In the genomic region with DNA sequence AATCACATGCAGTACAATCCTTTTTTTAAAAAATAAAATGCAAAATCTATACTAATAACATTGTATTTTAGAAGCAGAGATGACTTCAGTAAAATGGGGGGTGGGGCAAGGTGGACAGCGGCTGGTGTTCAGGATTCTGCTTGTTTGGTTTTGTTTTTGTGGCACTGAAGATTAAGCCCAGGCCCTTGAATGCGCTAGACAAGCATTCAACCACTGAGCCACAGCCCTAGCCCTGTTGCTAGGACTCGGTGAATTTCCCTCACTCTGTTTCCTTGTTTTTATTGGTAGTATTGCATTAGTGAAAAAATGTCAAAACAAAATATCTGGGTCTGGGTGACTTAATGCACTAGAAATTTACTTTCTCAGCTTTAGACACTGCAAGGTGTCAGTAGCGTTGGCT, we compare ENCODE assay signal across 10 mouse cellular contexts.
DNase-seq lines count a peak whose midpoint lies in the region; ATAC-seq lines count a peak whose summit lies in the region.
"Had no signal": no experiment of that assay in that cellular context is flagged by ENCODE, and none has a peak within 500 bp of the region (broad histone marks: within the 10 kb centered on the region; RNA-seq: fewer than 3 reads in every experiment).

No protein-coding gene starts in this region.

- no peak for DNase-seq in heart, postnatal 14 days
- no peak for DNase-seq in lung, postnatal 4 days
- DNase-seq in hindbrain, embryonic 11.5 days (ENCODE audit: low spot score): no peak
- no peak for DNase-seq in urinary bladder, postnatal 25 days (ENCODE audit: low spot score)
- DNase-seq in embryo, embryonic 10.5 days (ENCODE audit: low spot score): no peak
- DNase-seq: spleen, adult 18-20 months had no signal

- no peaks in the 10 kb centered on the region for H3K9me3 ChIP-seq in heart, embryonic 11.5 days (replicated peaks; ENCODE audit: control insufficient read depth, low read length)
- H3K9me3 ChIP-seq in lung, embryonic 16.5 days (ENCODE audit: control insufficient read depth, low read length): no peaks in the 10 kb centered on the region
- H3K9me3 ChIP-seq in hindbrain, embryonic 11.5 days (ENCODE audit: control insufficient read depth, low read length): no peaks in the 10 kb centered on the region
- H3K9me3 ChIP-seq in neural tube, embryonic 13.5 days: no peaks in the 10 kb centered on the region
- H3K9me3 ChIP-seq: embryonic facial prominence, embryonic 13.5 days had no signal

- peak overlapping the region; percentile 2; the same call in 1 of the 2 replicates for H3K4me2 ChIP-seq in heart, embryonic 11.5 days
- H3K4me2 ChIP-seq in lung, embryonic 16.5 days (ENCODE audit: low read depth, low read length): peak overlapping the region; percentile 53; the same call in 1 of the 2 replicates
- H3K4me2 ChIP-seq in hindbrain, embryonic 11.5 days (replicated peaks; ENCODE audit: low read depth, low read length): peak overlapping the region; percentile 31; the same call in 1 of the 2 replicates
- peak overlapping the region; percentile 55; the same call in 1 of the 2 replicates for H3K4me2 ChIP-seq in neural tube, embryonic 13.5 days

- no peak for ATAC-seq in heart, embryonic 11.5 days (replicated peaks; ENCODE audit: insufficient number of reproducible peaks, low FRiP score, low TSS enrichment)
- no peak for ATAC-seq in lung, embryonic 16.5 days (ENCODE audit: low read depth)
- ATAC-seq in hindbrain, embryonic 11.5 days (ENCODE audit: low FRiP score): no peak
- ATAC-seq in neural tube, embryonic 13.5 days (ENCODE audit: low read depth): no peak

- intact Hi-C loops in heart, postnatal 14 days (cut with DNase I): loop anchor here (2.0 to 5.0 kb wide), 3 partner anchors 59 to 117 kb away; a partner anchor contains a TSS

- H3K27me3 ChIP-seq in heart, embryonic 11.5 days (ENCODE audit: control insufficient read depth, insufficient read depth, low read length): no peaks in the 10 kb centered on the region
- no peaks in the 10 kb centered on the region for H3K27me3 ChIP-seq in lung, embryonic 16.5 days (ENCODE audit: control insufficient read depth, insufficient read depth, low read depth, low read length)
- no peaks in the 10 kb centered on the region for H3K27me3 ChIP-seq in hindbrain, embryonic 11.5 days (ENCODE audit: control insufficient read depth, insufficient read depth, low read length)
- no peaks in the 10 kb centered on the region for H3K27me3 ChIP-seq in neural tube, embryonic 13.5 days
- H3K27me3 ChIP-seq: embryonic facial prominence, embryonic 13.5 days had no signal

- 50% methylated on average over 4 of the region's 4 CpGs for WGBS in heart, embryonic 11.5 days (ENCODE audit: insufficient replicate concordance)
- WGBS in lung, embryonic 16.5 days: 44% methylated on average over 4 of the region's 4 CpGs
- WGBS in hindbrain, embryonic 11.5 days: 27% methylated on average over 4 of the region's 4 CpGs
- WGBS in neural tube, embryonic 13.5 days: 26% methylated on average over 4 of the region's 4 CpGs

- H3K27ac ChIP-seq in heart, embryonic 11.5 days (ENCODE audit: low read depth, low read length): 0 out of 2 replicates have a peak overlapping the region, but pooled peaks have one; percentile 63
- H3K27ac ChIP-seq in lung, embryonic 16.5 days (ENCODE audit: low read length): no peak overlapping the region
- no peak overlapping the region for H3K27ac ChIP-seq in hindbrain, embryonic 11.5 days (ENCODE audit: low read depth, low read length)
- H3K27ac ChIP-seq in neural tube, embryonic 13.5 days (replicated peaks): 0 out of 2 replicates have a peak overlapping the region, but pooled peaks have one; percentile 54
- H3K27ac ChIP-seq: embryonic facial prominence, embryonic 13.5 days had no signal

- no peak overlapping the region for H3K4me3 ChIP-seq in heart, embryonic 11.5 days (ENCODE audit: low read depth, low read length)
- no peak overlapping the region for H3K4me3 ChIP-seq in lung, embryonic 16.5 days (ENCODE audit: low read length)
- H3K4me3 ChIP-seq in hindbrain, embryonic 11.5 days (ENCODE audit: low read depth, low read length): no peak overlapping the region
- H3K4me3 ChIP-seq in neural tube, embryonic 13.5 days: no peak overlapping the region

- no peaks in the 10 kb centered on the region for H3K36me3 ChIP-seq in heart, embryonic 11.5 days (ENCODE audit: control insufficient read depth, insufficient read depth, low read length)
- H3K36me3 ChIP-seq in lung, embryonic 16.5 days (ENCODE audit: control insufficient read depth, insufficient read depth, low read length): no peaks in the 10 kb centered on the region
- no peaks in the 10 kb centered on the region for H3K36me3 ChIP-seq in hindbrain, embryonic 11.5 days (ENCODE audit: control insufficient read depth, insufficient read depth, low read length)
- no peaks in the 10 kb centered on the region for H3K36me3 ChIP-seq in neural tube, embryonic 13.5 days
- H3K36me3 ChIP-seq: embryonic facial prominence, embryonic 13.5 days had no signal

- H3K9ac ChIP-seq in heart, embryonic 11.5 days (ENCODE audit: low read depth, low read length): no peak overlapping the region
- H3K9ac ChIP-seq in lung, embryonic 16.5 days (ENCODE audit: low read length): no peak overlapping the region
- H3K9ac ChIP-seq in hindbrain, embryonic 11.5 days (ENCODE audit: low read depth, low read length): no peak overlapping the region
- no peak overlapping the region for H3K9ac ChIP-seq in neural tube, embryonic 13.5 days
- H3K9ac ChIP-seq: embryonic facial prominence, embryonic 13.5 days had no signal

- H3K4me1 ChIP-seq in heart, embryonic 11.5 days (ENCODE audit: control insufficient read depth, insufficient read depth, low read length): peaks cover 15% of the 10 kb centered on the region
- peaks cover 28% of the 10 kb centered on the region for H3K4me1 ChIP-seq in lung, embryonic 16.5 days (replicated peaks; ENCODE audit: control insufficient read depth, insufficient read depth, low read length)
- peaks cover 6% of the 10 kb centered on the region; the same call in 1 of the 2 replicates for H3K4me1 ChIP-seq in hindbrain, embryonic 11.5 days (replicated peaks; ENCODE audit: control insufficient read depth, insufficient read depth, low read length)
- H3K4me1 ChIP-seq in neural tube, embryonic 13.5 days (replicated peaks): peaks cover 25% of the 10 kb centered on the region

Comparison
In these comparisons a context has a peak if more than half of its experiments do, and no peak if none do; other contexts are left out.
1. H3K27ac ChIP-seq: peak in heart, embryonic 11.5 days (single experiment) and neural tube, embryonic 13.5 days (single experiment); none in lung, embryonic 16.5 days (single experiment) and hindbrain, embryonic 11.5 days (single experiment).
2. H3K4me2 ChIP-seq: peak in every context shown above with its lines; median percentile 55 in neural tube, embryonic 13.5 days; 53 in lung, embryonic 16.5 days; 31 in hindbrain, embryonic 11.5 days; 2 in heart, embryonic 11.5 days.